Mouse (Mus musculus) heart, embryonic 12.5 days (tissue): ENCODE measurements around the gene Nemf. TPM values are rescaled to one million over a fixed set of nuclear protein-coding genes. Genes with fewer than 3 reads are reported as not detected.

Experiments used
- ATAC-seq: fragments of 200-750 bp; cut with Nextera tagmentation; 2 replicates; pipeline ENCODE4 v1.8.0; 2017; ENCODE audit warnings: moderate TSS enrichment, moderate library complexity; ENCODE audit not compliant: insufficient number of reproducible peaks, low FRiP score
- H3K27ac ChIP-seq: fragments of 300-500 bp; sonication (generic); 2 replicates; pipeline ENCODE4 v1.5.1; 2016; ENCODE audit warnings: mild to moderate bottlenecking, moderate library complexity; ENCODE audit not compliant: poor library complexity, severe bottlenecking
- H3K27me3 ChIP-seq: fragments of 300-500 bp; sonication (generic); replicated peaks from 2 replicates; pipeline ENCODE4 v1.6.1; 2016; ENCODE audit warnings: mild to moderate bottlenecking, moderate library complexity
- H3K36me3 ChIP-seq: fragments of 300-500 bp; sonication (generic); 2 replicates; pipeline ENCODE4 v1.6.1; 2016; ENCODE audit warnings: mild to moderate bottlenecking, moderate library complexity
- H3K4me1 ChIP-seq: fragments of 300-500 bp; sonication (generic); replicated peaks from 2 replicates; pipeline ENCODE4 v1.6.1; 2016; ENCODE audit warnings: mild to moderate bottlenecking
- H3K4me2 ChIP-seq: fragments of 300-500 bp; sonication (generic); 2 replicates; pipeline ENCODE4 v1.6.1; 2016; ENCODE audit warnings: mild to moderate bottlenecking, moderate library complexity
- H3K4me3 ChIP-seq: fragments of 300-500 bp; sonication (generic); 2 replicates; pipeline ENCODE4 v1.5.1; 2016; ENCODE audit warnings: mild to moderate bottlenecking
- H3K9ac ChIP-seq: fragments of 300-500 bp; sonication (generic); 2 replicates; pipeline ENCODE4 v1.6.1; 2016; ENCODE audit warnings: mild to moderate bottlenecking, moderate library complexity
- H3K9me3 ChIP-seq: fragments of 300-500 bp; sonication (generic); replicated peaks from 2 replicates; pipeline ENCODE4 v1.6.1; 2016; ENCODE audit warnings: mild to moderate bottlenecking, moderate library complexity
- WGBS: fragments of 180-500 bp; shearing (Covaris S2); methylation state at CpG from one replicate; pipeline ENCODE4 v1.1.7; 2016; 5-methylcytosine and 5-hydroxymethylcytosine counted together
- polyA plus RNA-seq: library from polyadenylated mRNA; unstranded; fragments of >200 nt; fragmentation: Nextera tagmentation; extraction: Ambion mirVana; gene quantifications from 2 replicates; pipeline ENCODE4 v1.2.1, GENCODE M21; 2016

Gene Nemf
- 69.5 and 71.0 TPM in 2 replicates for polyA plus RNA-seq

- H3K4me1 ChIP-seq: peaks cover 6% of the 10 kb centered on the region; the same call in 1 of the 2 replicates
- peak; percentile 60; the same call in 1 of the 2 replicates for ATAC-seq
- H3K4me2 ChIP-seq: peak within 1 kb of the TSS; percentile 85
- no peaks in the 10 kb centered on the region for H3K9me3 ChIP-seq
- H3K27ac ChIP-seq: peak within 1 kb of the TSS; percentile 69
- peak within 1 kb of the TSS; percentile 87 for H3K4me3 ChIP-seq
- H3K27me3 ChIP-seq: no peaks in the 10 kb centered on the region
- under 1% methylated on average over 42 of the region's 50 CpGs for WGBS
- peak within 1 kb of the TSS; percentile 93 for H3K9ac ChIP-seq
- peaks cover 28% of the 10 kb centered on the region for H3K36me3 ChIP-seq
These were observed at the start of gene Nemf for GRCm38 (mm10) chr12:69356546-69357299. Gene Nemf, minus strand, starts transcription at chr12:69357165.

- Histone ChIP-seq H3K36me3 (no peaks in the 10 kb centered on the region), H3K4me3 (no peak overlapping the region), H3K27me3 (no peaks in the 10 kb centered on the region), H3K9ac (no peak overlapping the region), H3K4me1 (peaks cover 4% of the 10 kb centered on the region; the same call in 1 of the 2 replicates), H3K9me3 (no peaks in the 10 kb centered on the region), H3K27ac (no peak overlapping the region), H3K4me2 (no peak overlapping the region)
- no peak for ATAC-seq
- 85% methylated on average over 13 of the region's 13 CpGs for WGBS
These were observed 45.7 kb upstream of the Nemf start for GRCm38 (mm10) chr12:69402594-69403167.

GRCm38 (mm10) chr12:69402100-69402499 lies 45.1 kb upstream of the Nemf start:
- 48% methylated on average over 9 of the region's 9 CpGs for WGBS
- no peak for ATAC-seq
- Histone ChIP-seq H3K27me3 (no peaks in the 10 kb centered on the region), H3K36me3 (no peaks in the 10 kb centered on the region), H3K9me3 (no peaks in the 10 kb centered on the region), H3K27ac (no peak overlapping the region), H3K9ac (no peak overlapping the region), H3K4me2 (no peak overlapping the region), H3K4me3 (no peak overlapping the region), H3K4me1 (peaks cover 4% of the 10 kb centered on the region; the same call in 1 of the 2 replicates)

- no peak for ATAC-seq
These were observed 43.9 kb upstream of the Nemf start for GRCm38 (mm10) chr12:69400871-69401286.

GRCm38 (mm10) chr12:69400367-69400766 lies 43.4 kb upstream of the Nemf start:
- Histone ChIP-seq H3K9me3 (no peaks in the 10 kb centered on the region), H3K27me3 (no peaks in the 10 kb centered on the region), H3K9ac (no peak overlapping the region), H3K27ac (no peak overlapping the region), H3K4me1 (peaks cover 4% of the 10 kb centered on the region; the same call in 1 of the 2 replicates), H3K36me3 (no peaks in the 10 kb centered on the region), H3K4me3 (no peak overlapping the region), H3K4me2 (no peak overlapping the region)
- no peak for ATAC-seq
- 64% methylated on average over 4 of the region's 4 CpGs for WGBS

More at GRCm38 (mm10) chr12:69400871-69401286, 43.9 kb upstream of the Nemf start:
- Histone ChIP-seq H3K36me3 (no peaks in the 10 kb centered on the region), H3K4me2 (no peak overlapping the region), H3K27ac (no peak overlapping the region), H3K4me3 (no peak overlapping the region), H3K9me3 (no peaks in the 10 kb centered on the region), H3K27me3 (no peaks in the 10 kb centered on the region), H3K9ac (no peak overlapping the region), H3K4me1 (peaks cover 4% of the 10 kb centered on the region; the same call in 1 of the 2 replicates)
- WGBS: 39% methylated on average over 2 of the region's 2 CpGs

- Histone ChIP-seq H3K4me2 (no peak overlapping the region), H3K36me3 (no peaks in the 10 kb centered on the region), H3K27ac (no peak overlapping the region), H3K4me1 (peaks cover 4% of the 10 kb centered on the region; the same call in 1 of the 2 replicates), H3K9me3 (no peaks in the 10 kb centered on the region), H3K27me3 (no peaks in the 10 kb centered on the region), H3K4me3 (no peak overlapping the region), H3K9ac (no peak overlapping the region)
- 81% methylated on average over 6 of the region's 6 CpGs for WGBS
- no peak for ATAC-seq
These were observed 37.5 kb upstream of the Nemf start for GRCm38 (mm10) chr12:69394456-69394855.

- Histone ChIP-seq H3K27me3 (no peaks in the 10 kb centered on the region), H3K4me3 (no peak overlapping the region), H3K9me3 (no peaks in the 10 kb centered on the region), H3K9ac (no peak overlapping the region), H3K4me1 (peaks cover 4% of the 10 kb centered on the region; the same call in 1 of the 2 replicates), H3K27ac (no peak overlapping the region), H3K4me2 (no peak overlapping the region), H3K36me3 (no peaks in the 10 kb centered on the region)
- WGBS: 79% methylated on average over 10 of the region's 10 CpGs
- no peak for ATAC-seq
These were observed 36.1 kb upstream of the Nemf start for GRCm38 (mm10) chr12:69393076-69393475.

- Histone ChIP-seq H3K27ac (no peak overlapping the region), H3K4me3 (no peak overlapping the region), H3K9ac (no peak overlapping the region), H3K4me1 (peaks cover 4% of the 10 kb centered on the region; the same call in 1 of the 2 replicates), H3K27me3 (no peaks in the 10 kb centered on the region), H3K36me3 (no peaks in the 10 kb centered on the region), H3K4me2 (no peak overlapping the region), H3K9me3 (no peaks in the 10 kb centered on the region)
- WGBS: 78% methylated on average over 7 of the region's 7 CpGs
- 0 out of 2 replicates have a peak, but pooled peaks have one; percentile 18 for ATAC-seq
These were observed 33.2 kb upstream of the Nemf start for GRCm38 (mm10) chr12:69390000-69390698.

GRCm38 (mm10) chr12:69389273-69389938 lies 32.4 kb upstream of the Nemf start:
- H3K9me3 ChIP-seq: no peaks in the 10 kb centered on the region
- no peak overlapping the region for H3K4me3 ChIP-seq
- no peak overlapping the region for H3K27ac ChIP-seq
- H3K9ac ChIP-seq: no peak overlapping the region
- H3K27me3 ChIP-seq: no peaks in the 10 kb centered on the region
- no peak overlapping the region for H3K4me2 ChIP-seq
- H3K4me1 ChIP-seq: peaks cover 4% of the 10 kb centered on the region; the same call in 1 of the 2 replicates
- no peak for ATAC-seq
- 63% methylated on average over 7 of the region's 7 CpGs for WGBS
- H3K36me3 ChIP-seq: no peaks in the 10 kb centered on the region

GRCm38 (mm10) chr12:69388321-69388869 lies 31.4 kb upstream of the Nemf start:
- H3K36me3 ChIP-seq: no peaks in the 10 kb centered on the region
- no peak overlapping the region for H3K27ac ChIP-seq
- no peak overlapping the region for H3K4me3 ChIP-seq
- no peaks in the 10 kb centered on the region for H3K27me3 ChIP-seq
- 90% methylated on average over 10 of the region's 10 CpGs for WGBS
- no peak overlapping the region for H3K9ac ChIP-seq
- no peak overlapping the region for H3K4me2 ChIP-seq
- no peak for ATAC-seq
- H3K9me3 ChIP-seq: no peaks in the 10 kb centered on the region
- H3K4me1 ChIP-seq: peaks cover 4% of the 10 kb centered on the region; the same call in 1 of the 2 replicates
